Mouse (Mus musculus) skeletal muscle tissue, adult 2 months (tissue): ENCODE measurements around the gene Amotl1.

Source experiments
- DNase-seq: peaks from one replicate; pipeline ENCODE4 v3.0.0-alpha.2; 2012; ENCODE audit warnings: low read depth, low spot score

Amotl1 gene

GRCm38 (mm10) chr9:14641310-14642067 is 3.4 kb downstream of the Amotl1 start:
- no peak for DNase-seq

- DNase-seq, result no peak
These were observed 8.6 kb downstream of the Amotl1 start for GRCm38 (mm10) chr9:14636244-14636643.

GRCm38 (mm10) chr9:14635551-14635950 is 9.3 kb downstream of the Amotl1 start:
- no peak for DNase-seq

- no peak for DNase-seq
These were observed 10.7 kb downstream of the Amotl1 start for GRCm38 (mm10) chr9:14634155-14634554.

GRCm38 (mm10) chr9:14632365-14633163 is 12.3 kb downstream of the Amotl1 start:
- no peak for DNase-seq

- DNase-seq, result peak; percentile 74
These were observed 13.1 kb downstream of the Amotl1 start for GRCm38 (mm10) chr9:14631729-14632128.

GRCm38 (mm10) chr9:14627525-14627924 is 17.3 kb downstream of the Amotl1 start:
- no peak for DNase-seq

- DNase-seq, result peak; percentile 74
These were observed 18.9 kb downstream of the Amotl1 start for GRCm38 (mm10) chr9:14625961-14626360.

GRCm38 (mm10) chr9:14625024-14625423 is 19.8 kb downstream of the Amotl1 start:
- peak; percentile 92 for DNase-seq

GRCm38 (mm10) chr9:14623928-14624327 is 20.9 kb downstream of the Amotl1 start:
- DNase-seq, result no peak

GRCm38 (mm10) chr9:14623250-14623649 is 21.6 kb downstream of the Amotl1 start:
- DNase-seq, result peak; percentile 61

- no peak for DNase-seq
These were observed 22.0 kb downstream of the Amotl1 start for GRCm38 (mm10) chr9:14622848-14623247.

- DNase-seq, result no peak
These were observed 24.7 kb downstream of the Amotl1 start for GRCm38 (mm10) chr9:14620107-14620506.

- DNase-seq, result no peak
These were observed 29.6 kb downstream of the Amotl1 start for GRCm38 (mm10) chr9:14614931-14615880.

- DNase-seq, result no peak
These were observed 30.5 kb downstream of the Amotl1 start for GRCm38 (mm10) chr9:14614205-14614930.

GRCm38 (mm10) chr9:14613308-14614204 is 31.3 kb downstream of the Amotl1 start:
- DNase-seq, result no peak

- no peak for DNase-seq
These were observed 32.3 kb downstream of the Amotl1 start for GRCm38 (mm10) chr9:14612588-14612987.

- no peak for DNase-seq
These were observed 36.3 kb downstream of the Amotl1 start for GRCm38 (mm10) chr9:14608521-14608920.

- DNase-seq, result no peak
These were observed 37.4 kb downstream of the Amotl1 start for GRCm38 (mm10) chr9:14607464-14607863.

- no peak for DNase-seq
These were observed 38.9 kb downstream of the Amotl1 start for GRCm38 (mm10) chr9:14605992-14606391.
